Mouse (Mus musculus) cortical plate, adult 2 months (tissue): Measurements from ENCODE around the gene P4hb. TPM values are rescaled to one million over a fixed set of nuclear protein-coding genes. Genes with fewer than 3 reads are reported as not detected.
"Not testable (repeated sequence)": the region's sequence is repeated elsewhere in the genome, so short reads cannot be mapped to it uniquely, and the experiment has no call there.

ENCODE experiments used
- H3K27ac ChIP-seq: fragments of 200-500 bp; 2 replicates; pipeline ENCODE4 v1.5.1; 2012; ENCODE audit warnings: low read length, control low read depth, inconsistent platforms; ENCODE audit not compliant: insufficient read depth
- H3K4me1 ChIP-seq: fragments of 200-500 bp; 2 replicates; pipeline ENCODE4 v1.6.1; 2011; ENCODE audit warnings: low read length; ENCODE audit not compliant: control insufficient read depth, insufficient read depth
- H3K4me3 ChIP-seq: fragments of 200-500 bp; 2 replicates; pipeline ENCODE4 v1.5.1; 2011; ENCODE audit warnings: mild to moderate bottlenecking, low read length, control low read depth; ENCODE audit not compliant: insufficient read depth
- CTCF ChIP-seq: fragments of 200-500 bp; IDR thresholded peaks from 2 replicates; pipeline ENCODE4 v1.5.1; 2011; ENCODE audit warnings: mild to moderate bottlenecking, control low read depth, low read length; ENCODE audit not compliant: insufficient read depth; ENCODE audit errors: extremely low read depth
- POLR2A ChIP-seq: fragments of 200-500 bp; IDR thresholded peaks from 2 replicates; pipeline ENCODE4 v1.6.1; 2011; ENCODE audit warnings: mild to moderate bottlenecking, low read length, control low read depth; ENCODE audit not compliant: insufficient read depth; ENCODE audit errors: extremely low read depth
- polyA plus RNA-seq: library from polyadenylated mRNA; depleted of rRNA; stranded (reverse); fragments of >200 nt; gene quantifications from 2 replicates; pipeline ENCODE4 v1.2.3, GENCODE M21; 2012

The P4hb gene
- polyA plus RNA-seq, 1 experiment = 91.2 TPM

- Histone ChIP-seq H3K4me3 (peak overlapping the region; percentile 57), H3K4me1 (peaks cover 3% of the 10 kb centered on the region; the same call in 1 of the 2 replicates), H3K27ac (no peak overlapping the region)
- TF ChIP-seq CTCF = no peak
- TF ChIP-seq POLR2A = no peak
Observed at GRCm38 (mm10) chr11:120598990-120599549, 26.0 kb upstream of the P4hb start.

GRCm38 (mm10) chr11:120598283-120598989 lies 25.4 kb upstream of the P4hb start, which contains the start of the genes Alyref and Anapc11:
Gene Alyref, minus strand, starts transcription at chr11:120598365.
Gene Anapc11, plus strand, starts transcription at chr11:120598421.
- TF ChIP-seq POLR2A (peak; percentile 49; the same call in 1 of the 2 replicates), CTCF (no peak)

DNA sequence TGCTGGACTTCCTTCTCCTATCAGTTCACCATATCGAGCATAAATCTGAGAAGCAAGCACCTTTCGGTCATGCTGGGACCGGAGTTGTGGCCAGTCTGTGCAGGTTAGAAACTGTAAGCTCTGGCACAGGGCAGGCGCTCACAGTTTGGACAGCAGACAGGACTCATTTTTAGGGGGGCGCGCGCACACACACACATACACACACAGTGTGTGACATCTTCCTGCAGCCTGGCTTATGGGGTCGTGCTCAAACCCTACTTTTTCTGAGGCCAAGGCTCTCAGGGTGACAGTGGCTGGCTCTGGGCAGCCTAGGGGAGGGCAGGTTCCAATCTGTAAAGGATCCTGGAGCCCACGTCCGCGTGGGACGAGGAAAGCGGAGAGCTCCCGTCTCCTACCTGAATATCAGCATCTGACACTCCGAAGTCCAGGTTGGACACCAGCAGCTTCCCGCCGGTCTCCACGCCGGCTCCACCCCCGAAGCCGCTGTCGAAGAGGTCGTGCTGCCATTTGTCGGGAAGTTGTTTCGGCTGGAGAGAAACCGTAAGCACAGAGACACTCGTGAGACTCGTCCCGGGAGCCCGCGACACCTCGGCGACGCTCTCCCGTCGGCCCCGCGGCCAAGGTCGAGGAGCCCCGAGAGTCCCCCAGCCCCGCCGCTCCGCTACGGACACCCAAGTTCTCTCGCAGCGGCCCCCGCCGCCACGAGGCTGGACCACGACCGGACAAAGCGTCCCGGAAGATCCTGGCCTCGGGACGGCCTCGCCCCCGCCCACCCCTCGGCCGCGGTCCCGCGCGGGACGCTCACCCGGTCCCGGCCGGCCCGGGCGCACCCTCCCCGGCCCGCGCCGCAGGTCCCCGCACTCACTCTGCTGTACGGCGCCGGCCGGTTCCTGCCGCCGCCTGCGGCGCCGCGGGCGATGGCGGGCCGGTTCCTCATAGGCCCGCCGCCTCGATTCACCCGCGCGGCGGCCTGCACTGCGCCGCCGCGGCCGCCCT lies 24.5 kb upstream of the P4hb start:
- peak overlapping the region; percentile 57 for H3K4me3 ChIP-seq
- TF ChIP-seq POLR2A (no peak), CTCF (no peak)
- no peak overlapping the region for H3K27ac ChIP-seq
- H3K4me1 ChIP-seq = peaks cover 3% of the 10 kb centered on the region; the same call in 1 of the 2 replicates

More at GRCm38 (mm10) chr11:120598283-120598989, 25.4 kb upstream of the P4hb start, which contains the start of the genes Alyref and Anapc11:
- Histone ChIP-seq H3K27ac (no peak within 1 kb of the TSS), H3K4me1 (peaks cover 3% of the 10 kb centered on the region; the same call in 1 of the 2 replicates), H3K4me3 (peak within 1 kb of the TSS; percentile 57)

- Histone ChIP-seq H3K27ac (no peak overlapping the region), H3K4me3 (no peak overlapping the region), H3K4me1 (no peaks in the 10 kb centered on the region)
- TF ChIP-seq POLR2A (no peak), CTCF (no peak)
Observed at GRCm38 (mm10) chr11:120588531-120588930, 15.5 kb upstream of the P4hb start.

- Histone ChIP-seq H3K4me3 (no peak overlapping the region), H3K27ac (no peak overlapping the region), H3K4me1 (peaks cover 2% of the 10 kb centered on the region; the same call in 1 of the 2 replicates)
- no peak for TF ChIP-seq POLR2A
- no peak for TF ChIP-seq CTCF
Observed at GRCm38 (mm10) chr11:120583937-120584336, 10.9 kb upstream of the P4hb start.

GRCm38 (mm10) chr11:120582982-120583293 lies 9.9 kb upstream of the P4hb start:
- H3K4me1 ChIP-seq, H3K4me3 ChIP-seq, H3K27ac ChIP-seq: not testable (repeated sequence)

GRCm38 (mm10) chr11:120582268-120582981 lies 9.4 kb upstream of the P4hb start:
- no peak for TF ChIP-seq POLR2A
- peak; percentile 21; the same call in 1 of the 2 replicates for TF ChIP-seq CTCF
- peak overlapping the region; percentile 85 for H3K27ac ChIP-seq
- peak overlapping the region; percentile 81 for H3K4me3 ChIP-seq
- H3K4me1 ChIP-seq = peaks cover 2% of the 10 kb centered on the region; the same call in 1 of the 2 replicates

DNA sequence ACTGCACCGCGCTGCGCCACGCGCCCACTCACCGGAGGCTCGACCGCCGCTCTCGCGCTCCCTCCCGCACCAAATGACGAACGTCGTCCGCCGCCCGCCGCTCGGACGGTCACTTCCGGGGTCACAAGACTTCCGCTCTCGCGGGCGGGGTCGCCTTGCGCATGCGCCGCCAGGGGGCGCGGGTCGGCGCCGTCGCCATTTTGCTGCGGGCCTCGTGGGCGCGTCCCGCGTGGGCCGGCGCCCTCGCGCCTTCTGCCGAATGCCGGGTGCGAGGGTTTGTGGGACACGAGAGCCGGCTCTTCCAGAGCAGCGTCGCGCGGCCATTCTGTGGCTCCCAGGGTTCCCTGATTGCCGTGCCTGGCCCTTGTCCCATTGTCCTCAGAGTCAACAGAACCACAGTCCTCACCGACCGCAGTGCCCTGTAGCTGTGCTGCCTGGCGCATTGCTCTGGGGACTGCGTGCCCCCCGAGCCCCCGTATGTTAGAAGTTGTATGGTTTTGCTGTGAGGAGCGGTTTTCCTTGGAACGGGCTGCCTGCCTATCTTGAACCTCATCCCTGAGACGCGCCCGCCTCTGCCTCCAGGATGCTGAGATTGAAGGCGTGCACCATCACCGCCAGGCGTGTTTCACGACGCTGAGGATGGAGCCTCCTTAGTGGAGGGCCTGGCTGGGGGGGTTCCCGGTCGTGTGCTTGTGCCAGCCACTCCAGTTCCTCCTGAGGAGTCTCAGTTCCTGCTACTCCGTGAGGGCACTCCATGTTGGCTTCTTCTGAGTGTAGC lies 8.6 kb upstream of the P4hb start, which contains the start of gene Arhgdia:
TSS of gene Arhgdia (minus strand) at position 135 of the 778 bp plus-strand sequence.
- H3K4me3 ChIP-seq = peak within 1 kb of the TSS; percentile 81
- H3K4me1 ChIP-seq = peaks cover 2% of the 10 kb centered on the region; the same call in 1 of the 2 replicates
- H3K27ac ChIP-seq = peak within 1 kb of the TSS; percentile 88
- TF ChIP-seq CTCF = no peak
- TF ChIP-seq POLR2A = peak; percentile 82

GRCm38 (mm10) chr11:120580871-120581331 lies 7.8 kb upstream of the P4hb start:
- TF ChIP-seq CTCF (no peak), POLR2A (no peak)
- peaks cover 2% of the 10 kb centered on the region; the same call in 1 of the 2 replicates for H3K4me1 ChIP-seq

More at GRCm38 (mm10) chr11:120580871-120581331, 7.8 kb upstream of the P4hb start:
- peak overlapping the region; percentile 88 for H3K27ac ChIP-seq
- peak overlapping the region; percentile 81 for H3K4me3 ChIP-seq
